Mouse (Mus musculus) cerebellum, adult 2 months (tissue): ENCODE measurements around the gene Bdkrb2.

Experiments used
- CTCF ChIP-seq: fragments of 200-500 bp; IDR thresholded peaks from 2 replicates; pipeline ENCODE4 v1.5.1; 2011; ENCODE audit warnings: low read depth, mild to moderate bottlenecking, control low read depth, low read length, moderate library complexity, borderline replicate concordance; ENCODE audit not compliant: insufficient read depth
- POLR2A ChIP-seq: fragments of 200-500 bp; IDR thresholded peaks from 2 replicates; pipeline ENCODE4 v1.6.1; 2011; ENCODE audit warnings: low read length, control low read depth, borderline replicate concordance; ENCODE audit not compliant: insufficient read depth

- TF ChIP-seq CTCF = no peak
- no peak for TF ChIP-seq POLR2A
Observed at GRCm38 (mm10) chr12:105543751-105544150, 19.3 kb upstream of the Bdkrb2 start.
